8 mouse cellular contexts compared by ENCODE assay signal in genomic region chr16:72664806-72665205, GRCm38 (mm10).
DNase-seq lines count a peak whose midpoint lies in the region; ATAC-seq and TF ChIP-seq lines count a peak whose summit lies in the region.

No protein-coding gene starts in this region.

- no peak for TF ChIP-seq POLR2A in CH12.LX (IDR thresholded peaks at IDR 0.05; ENCODE audit: low read depth, low read length)

- WGBS in heart, postnatal 0 days: 42% methylated on average over 4 of the region's 4 CpGs
- 31% methylated on average over 4 of the region's 4 CpGs for WGBS in liver, embryonic 15.5 days (ENCODE audit: insufficient replicate concordance)

- in situ Hi-C loops in CH12.LX (cut with MboI; ENCODE audit: low pct_ligation_motif_present, low pct_unique_long_range_greater_than_20kb, low sequenced_read_pairs): loop anchor here (25.0 kb wide), 1 partner anchor 322 kb away; no protein-coding TSS in a partner anchor

- H3K36me3 ChIP-seq in CH12.LX (replicated peaks in 1 of 2; ENCODE audit: control insufficient read depth in 1 of 2, insufficient read depth in 1 of 2, low read length in 1 of 2): no peaks in the 10 kb centered on the region
- no peaks in the 10 kb centered on the region for H3K36me3 ChIP-seq in heart, postnatal 0 days (replicated peaks; ENCODE audit: control insufficient read depth, insufficient read depth, low read length)
- H3K36me3 ChIP-seq in liver, embryonic 15.5 days (replicated peaks): no peaks in the 10 kb centered on the region

- H3K9ac ChIP-seq in CH12.LX (ENCODE audit: insufficient read depth, low read depth): no peak overlapping the region
- peak overlapping the region; percentile 52 for H3K9ac ChIP-seq in heart, postnatal 0 days (replicated peaks; ENCODE audit: low read depth, low read length)
- no peak overlapping the region; the same call in 1 of the 2 replicates for H3K9ac ChIP-seq in liver, embryonic 15.5 days

- TF ChIP-seq EP300 in CH12.LX (IDR thresholded peaks at IDR 0.05; ENCODE audit: low read length): no peak
- no peak for TF ChIP-seq EP300 in heart, postnatal 0 days (IDR thresholded peaks at IDR 0.05; ENCODE audit: low read depth)

- peaks cover 57% of the 10 kb centered on the region for H3K9me3 ChIP-seq in CH12.LX (replicated peaks; ENCODE audit: low read length)
- no peaks in the 10 kb centered on the region for H3K9me3 ChIP-seq in heart, postnatal 0 days (replicated peaks; ENCODE audit: control insufficient read depth, low read length)
- H3K9me3 ChIP-seq in liver, embryonic 15.5 days (replicated peaks): no peaks in the 10 kb centered on the region

- no peak for TF ChIP-seq CTCF in CH12.LX (conservative IDR thresholded peaks at IDR 0.05 in 1 of 2, IDR thresholded peaks at IDR 0.05 in 1 of 2; ENCODE audit: low read depth in 2 of 2, low read length in 2 of 2)
- no peak for TF ChIP-seq CTCF in heart, postnatal 0 days (IDR thresholded peaks at IDR 0.05; ENCODE audit: low read depth)

- no peak overlapping the region for H3K4me2 ChIP-seq in CH12.LX (ENCODE audit: insufficient read depth, low read depth, poor library complexity, severe bottlenecking)
- peak overlapping the region; percentile 96 for H3K4me2 ChIP-seq in heart, postnatal 0 days (ENCODE audit: low read depth, low read length)
- H3K4me2 ChIP-seq in liver, embryonic 15.5 days: peak overlapping the region; percentile 50

- ATAC-seq in heart, postnatal 0 days (ENCODE audit: insufficient read depth, low read depth): no peak
- ATAC-seq in liver, embryonic 15.5 days (ENCODE audit: insufficient read depth): no peak
- no peak for ATAC-seq in CD4-positive, CD25-positive, alpha-beta regulatory T cell, adult 4 months

- no peaks in the 10 kb centered on the region for H3K4me1 ChIP-seq in CH12.LX (ENCODE audit: control insufficient read depth in 1 of 2, insufficient read depth in 2 of 2)
- 0 out of 2 replicates have a peak, but pooled peaks cover 4% of the 10 kb centered on the region for H3K4me1 ChIP-seq in heart, postnatal 0 days (ENCODE audit: control insufficient read depth, insufficient read depth)
- H3K4me1 ChIP-seq in liver, embryonic 15.5 days (replicated peaks): no peaks in the 10 kb centered on the region

- no peaks in the 10 kb centered on the region for H3K27me3 ChIP-seq in CH12.LX (replicated peaks)
- H3K27me3 ChIP-seq in heart, postnatal 0 days (ENCODE audit: control insufficient read depth, insufficient read depth, low read length): no peaks in the 10 kb centered on the region
- peaks cover 13% of the 10 kb centered on the region for H3K27me3 ChIP-seq in liver, embryonic 15.5 days

- no peak overlapping the region for H3K27ac ChIP-seq in CH12.LX (ENCODE audit: insufficient read depth, low read depth)
- no peak overlapping the region for H3K27ac ChIP-seq in heart, postnatal 0 days (ENCODE audit: low read depth)
- no peak overlapping the region for H3K27ac ChIP-seq in liver, embryonic 15.5 days (replicated peaks)

- H3K79me2 ChIP-seq in CH12.LX (replicated peaks; ENCODE audit: control insufficient read depth, extremely low read depth, insufficient read depth, poor library complexity, severe bottlenecking): no peaks in the 10 kb centered on the region

- dilution Hi-C loops in CH12.LX (cut with MboI; ENCODE audit: extremely low pct_ligation_motif_present, extremely low pct_unique_long_range_greater_than_20kb, low sequenced_read_pairs): no loop called here

- no peak overlapping the region for H3K4me3 ChIP-seq in CH12.LX (replicated peaks in 1 of 3; ENCODE audit: low read depth in 2 of 3, low read length in 2 of 3, poor library complexity in 1 of 3)
- peak overlapping the region; percentile 67 for H3K4me3 ChIP-seq in heart, postnatal 0 days (ENCODE audit: low read depth, low read length)
- peak overlapping the region; percentile 57 for H3K4me3 ChIP-seq in liver, embryonic 15.5 days (replicated peaks)

- peak; percentile 36 for DNase-seq in adrenal gland, adult 2 months
- no peak for DNase-seq in adrenal gland, adult 18-20 months (ENCODE audit: low spot score in 2 of 2)
- peak; percentile 16 for DNase-seq in CH12.LX (ENCODE audit: extremely low read depth)
- DNase-seq in heart, postnatal 0 days (ENCODE audit: low spot score): peak; percentile 7
- DNase-seq in right cerebral cortex, postnatal 10 days (ENCODE audit: low spot score in 2 of 2): no peak
- no peak for DNase-seq in layer of hippocampus, adult 8-10 months (ENCODE audit: low spot score in 2 of 2)

- TF ChIP-seq RAD21 in CH12.LX (IDR thresholded peaks at IDR 0.05; ENCODE audit: low read depth, low read length): no peak

TF ChIP-seq in CH12.LX, 34 proteins besides CTCF, POLR2A, EP300 and RAD21:
- no peak for TF ChIP-seq MAX (IDR thresholded peaks at IDR 0.05; ENCODE audit: low read length)
- TF ChIP-seq MEF2A (IDR thresholded peaks at IDR 0.05; ENCODE audit: borderline replicate concordance, low read depth, low read length): no peak
- TF ChIP-seq IRF4 (IDR thresholded peaks at IDR 0.05; ENCODE audit: low read depth, low read length): no peak
- TF ChIP-seq E2F4 (IDR thresholded peaks at IDR 0.05; ENCODE audit: insufficient replicate concordance, low read depth, low read length): no peak
- TF ChIP-seq RCOR1 (conservative IDR thresholded peaks at IDR 0.05; ENCODE audit: low read depth, low read length): no peak
- TF ChIP-seq TBP (conservative IDR thresholded peaks at IDR 0.05; ENCODE audit: low read depth, low read length): no peak
- no peak for TF ChIP-seq ZMIZ1 (IDR thresholded peaks at IDR 0.05; ENCODE audit: low read depth, low read length)
- no peak for TF ChIP-seq NELFE (IDR thresholded peaks at IDR 0.05; ENCODE audit: low read depth, low read length)
- no peak for TF ChIP-seq ELF1 (IDR thresholded peaks at IDR 0.05; ENCODE audit: low read depth, low read length)
- no peak for TF ChIP-seq GABPA (IDR thresholded peaks at IDR 0.05; ENCODE audit: insufficient replicate concordance, low read depth, low read length)
- TF ChIP-seq SMC3 (IDR thresholded peaks at IDR 0.05; ENCODE audit: low read depth, low read length): no peak
- TF ChIP-seq ZC3H11A (IDR thresholded peaks at IDR 0.05; ENCODE audit: low read depth, low read length): no peak
- no peak for TF ChIP-seq JUN (IDR thresholded peaks at IDR 0.05; ENCODE audit: insufficient read depth, low read depth, low read length)
- TF ChIP-seq CHD2 (IDR thresholded peaks at IDR 0.05; ENCODE audit: low read length): no peak
- TF ChIP-seq JUND (conservative IDR thresholded peaks at IDR 0.05; ENCODE audit: low read depth, low read length): no peak

Comparison
In these comparisons a context has a peak if more than half of its experiments do, and no peak if none do; other contexts are left out.
1. DNase-seq: peak in adrenal gland, adult 2 months (single experiment), CH12.LX (single experiment) and heart, postnatal 0 days (single experiment); none in adrenal gland, adult 18-20 months (0 of 2), right cerebral cortex, postnatal 10 days (0 of 2) and layer of hippocampus, adult 8-10 months (0 of 2).
2. H3K4me3 ChIP-seq: peak in heart, postnatal 0 days (single experiment) and liver, embryonic 15.5 days (single experiment); none in CH12.LX (0 of 3).